Mouse (Mus musculus): ENCODE measurements around the gene Tbx6.
"Not testable (repeated sequence)": the region's sequence is repeated elsewhere in the genome, so short reads cannot be mapped to it uniquely, and the experiment has no call there.

Tbx6 gene

GRCm38 (mm10) chr7:126770784-126771183 lies 10.5 kb upstream of the Tbx6 start:
- no peak for DNase-seq

GRCm38 (mm10) chr7:126773351-126773750 lies 7.9 kb upstream of the Tbx6 start:
- DNase-seq = no peak

- DNase-seq = no peak
These were observed 6.8 kb upstream of the Tbx6 start for GRCm38 (mm10) chr7:126774463-126774862.

GRCm38 (mm10) chr7:126775185-126775977 lies 5.9 kb upstream of the Tbx6 start:
- peak; percentile 45 for DNase-seq

- no peak for DNase-seq
These were observed 5.4 kb upstream of the Tbx6 start for GRCm38 (mm10) chr7:126775978-126776234.

GRCm38 (mm10) chr7:126776598-126777057 lies 4.7 kb upstream of the Tbx6 start, which contains the start of gene Ypel3:
TSS of gene Ypel3 (plus strand) at chr7:126776955.
- peak; percentile 96 for DNase-seq

- no peak for DNase-seq
These were observed 3.8 kb upstream of the Tbx6 start for GRCm38 (mm10) chr7:126777476-126777875.

GRCm38 (mm10) chr7:126778147-126778546 lies 3.1 kb upstream of the Tbx6 start:
- DNase-seq = no peak

- not testable (repeated sequence) for DNase-seq
These were observed 2.2 kb upstream of the Tbx6 start for GRCm38 (mm10) chr7:126779101-126779500.

- peak; percentile 89 for DNase-seq
These were observed 1.0 kb upstream of the Tbx6 start for GRCm38 (mm10) chr7:126779983-126780970.

- DNase-seq = no peak
These were observed 533 bp downstream of the Tbx6 start for GRCm38 (mm10) chr7:126781661-126782370.

- no peak for DNase-seq
These were observed 1.4 kb downstream of the Tbx6 start for GRCm38 (mm10) chr7:126782693-126783092.

- no peak for DNase-seq
These were observed 3.2 kb downstream of the Tbx6 start for GRCm38 (mm10) chr7:126784469-126784868.

GRCm38 (mm10) chr7:126785056-126785455 lies 3.8 kb downstream of the Tbx6 start:
- DNase-seq = no peak

GRCm38 (mm10) chr7:126786142-126786541 lies 4.9 kb downstream of the Tbx6 start:
- no peak for DNase-seq

GRCm38 (mm10) chr7:126789141-126789540 lies 7.9 kb downstream of the Tbx6 start:
- DNase-seq = no peak

GRCm38 (mm10) chr7:126791851-126792720 lies 10.8 kb downstream of the Tbx6 start, which contains the start of gene Ppp4c:
TSS of gene Ppp4c (minus strand) at chr7:126792496.
- peak; percentile 96 for DNase-seq

GRCm38 (mm10) chr7:126792721-126793443 lies 11.6 kb downstream of the Tbx6 start:
- no peak for DNase-seq

- no peak for DNase-seq
These were observed 12.4 kb downstream of the Tbx6 start for GRCm38 (mm10) chr7:126793456-126794270.

GRCm38 (mm10) chr7:126794271-126794605 lies 13.0 kb downstream of the Tbx6 start:
- DNase-seq = no peak

All from thymus, postnatal 25 days (tissue).